Mouse (Mus musculus): Measurements from ENCODE around the gene Chrdl1. TPM values are rescaled to one million over a fixed set of nuclear protein-coding genes. Genes with fewer than 3 reads are reported as not detected.

Gene Chrdl1
- 75.1 TPM for polyA plus RNA-seq (2014; fragmentation: Illumina TruSeq; extraction: RNeasy Lipid Tissue Mini Kit (QIAGEN cat#74804))

DNA sequence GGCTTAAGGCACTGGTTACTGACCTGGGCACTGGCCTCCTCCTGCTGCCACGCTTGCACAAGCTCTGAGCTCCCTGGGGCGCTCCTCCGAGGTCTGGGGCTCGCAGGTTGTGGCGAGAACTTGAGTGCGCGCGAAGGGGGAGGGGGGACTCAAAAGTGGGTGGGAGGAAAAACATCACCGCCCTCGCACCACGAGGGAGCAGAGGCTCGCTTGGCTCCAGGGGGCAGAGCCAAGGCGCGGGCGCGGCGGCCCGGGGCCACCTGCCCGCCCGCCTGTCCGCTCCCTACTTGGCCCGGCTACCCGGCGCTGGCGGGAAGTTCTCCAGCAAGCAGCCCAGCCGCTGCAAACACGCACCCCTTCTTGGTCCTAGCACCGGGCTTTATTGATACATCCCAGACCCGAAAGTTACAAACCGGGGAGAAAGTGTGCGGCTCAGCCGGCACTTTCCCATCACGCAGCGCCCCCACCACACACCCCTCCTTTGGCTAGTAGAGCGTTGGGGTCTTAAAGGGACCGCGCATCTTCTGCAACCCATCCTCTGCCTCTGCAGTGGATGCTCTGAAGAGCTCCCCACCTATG is at the start of gene Chrdl1:
Gene Chrdl1 (minus strand): TSS at position 472 of the 579 bp plus-strand sequence.

Other genes with a start within 250 kb of the Chrdl1 start
- 195 TPM for gene Pak3, start 124.3 kb upstream of the Chrdl1 start, polyA plus RNA-seq (2014; fragmentation: Illumina TruSeq; extraction: RNeasy Lipid Tissue Mini Kit (QIAGEN cat#74804))

Data from ovary, adult 10 weeks (tissue).